Mouse (Mus musculus): ENCODE results near the gene Tldc2. TPM values are rescaled to one million over a fixed set of nuclear protein-coding genes. Genes with fewer than 3 reads are reported as not detected.

Tldc2 gene
- total and polyA plus RNA-seq, 3 experiments: not detected

GRCm38 (mm10) chr2:157129096-157129495 is 42.2 kb downstream of the Tldc2 start:
- TF ChIP-seq NRF1 (IDR thresholded peaks at IDR 0.05; ENCODE audit: low read depth, low read length) (no peak), SMC3 (IDR thresholded peaks at IDR 0.05; ENCODE audit: low read depth, low read length) (no peak), POLR2A (IDR thresholded peaks at IDR 0.05; ENCODE audit: low read depth, low read length) (no peak; the same call in 1 of the 2 replicates), MXI1 (IDR thresholded peaks at IDR 0.05; ENCODE audit: low read depth, low read length) (0 out of 2 replicates have a peak, but pooled peaks have one; percentile 45), E2F4 (IDR thresholded peaks at IDR 0.05; ENCODE audit: insufficient replicate concordance, low read depth, low read length) (no peak), ZC3H11A (IDR thresholded peaks at IDR 0.05; ENCODE audit: low read depth, low read length) (no peak), SIN3A (IDR thresholded peaks at IDR 0.05; ENCODE audit: low read length) (0 out of 2 replicates have a peak, but pooled peaks have one; percentile 9), TBP (conservative IDR thresholded peaks at IDR 0.05; ENCODE audit: low read depth, low read length) (no peak), JUN (IDR thresholded peaks at IDR 0.05; ENCODE audit: insufficient read depth, low read depth, low read length) (no peak), CTCF (conservative IDR thresholded peaks at IDR 0.05 in 1 of 2, IDR thresholded peaks at IDR 0.05 in 1 of 2; ENCODE audit: low read depth in 2 of 2, low read length in 2 of 2) (no peak), ZKSCAN1 (IDR thresholded peaks at IDR 0.05; ENCODE audit: borderline replicate concordance, low read depth, low read length) (no peak), TCF12 (IDR thresholded peaks at IDR 0.05; ENCODE audit: low read depth, low read length) (no peak), IRF4 (IDR thresholded peaks at IDR 0.05; ENCODE audit: low read depth, low read length) (no peak), MAFK (IDR thresholded peaks at IDR 0.05; ENCODE audit: insufficient replicate concordance, low read length) (no peak), RAD21 (IDR thresholded peaks at IDR 0.05; ENCODE audit: low read depth, low read length) (no peak), USF1 (IDR thresholded peaks at IDR 0.05; ENCODE audit: low read depth, low read length) (no peak), POLR2AphosphoS2 (IDR thresholded peaks at IDR 0.05; ENCODE audit: low read depth, low read length) (no peak), UBTF (IDR thresholded peaks at IDR 0.05; ENCODE audit: low read depth, low read length) (no peak), CHD2 (IDR thresholded peaks at IDR 0.05; ENCODE audit: low read length) (no peak), KAT2A (IDR thresholded peaks at IDR 0.05; ENCODE audit: insufficient replicate concordance, low read length) (no peak), USF2 (conservative IDR thresholded peaks at IDR 0.05; ENCODE audit: low read depth, low read length) (no peak), EP300 (IDR thresholded peaks at IDR 0.05; ENCODE audit: low read length) (no peak), CHD1 (IDR thresholded peaks at IDR 0.05; ENCODE audit: low read depth, low read length) (no peak; the same call in 1 of the 2 replicates), NELFE (IDR thresholded peaks at IDR 0.05; ENCODE audit: low read depth, low read length) (no peak), HCFC1 (IDR thresholded peaks at IDR 0.05; ENCODE audit: low read depth, low read length) (no peak), GABPA (IDR thresholded peaks at IDR 0.05; ENCODE audit: insufficient replicate concordance, low read depth, low read length) (no peak), RCOR1 (conservative IDR thresholded peaks at IDR 0.05; ENCODE audit: low read depth, low read length) (no peak), MEF2A (IDR thresholded peaks at IDR 0.05; ENCODE audit: borderline replicate concordance, low read depth, low read length) (no peak), ZNF384 (IDR thresholded peaks at IDR 0.05; ENCODE audit: low read depth, low read length) (no peak), ZMIZ1 (IDR thresholded peaks at IDR 0.05; ENCODE audit: low read depth, low read length) (no peak), ETS1 (conservative IDR thresholded peaks at IDR 0.05; ENCODE audit: low read depth, low read length) (no peak), MAZ (IDR thresholded peaks at IDR 0.05; ENCODE audit: low read depth, low read length) (no peak), MYC (IDR thresholded peaks at IDR 0.05; ENCODE audit: low read depth, low read length) (0 out of 2 replicates have a peak, but pooled peaks have one; percentile 31), ELF1 (IDR thresholded peaks at IDR 0.05; ENCODE audit: low read depth, low read length) (peak; percentile 37; the same call in 1 of the 2 replicates), JUND (conservative IDR thresholded peaks at IDR 0.05; ENCODE audit: low read depth, low read length) (no peak), PAX5 (IDR thresholded peaks at IDR 0.05; ENCODE audit: low read length) (no peak), BHLHE40 (IDR thresholded peaks at IDR 0.05; ENCODE audit: low read depth, low read length) (no peak; the same call in 1 of the 2 replicates), MAX (IDR thresholded peaks at IDR 0.05; ENCODE audit: low read length) (peak; percentile 34; the same call in 1 of the 2 replicates)
- Histone ChIP-seq H3K4me3 (replicated peaks in 1 of 3; ENCODE audit: low read depth in 2 of 3, low read length in 2 of 3, poor library complexity in 1 of 3) (peak overlapping the region; percentile 48 to 75 (median 53)), H3K4me1 (ENCODE audit: control insufficient read depth in 1 of 2, insufficient read depth in 2 of 2) (peaks cover 3 to 40% of the 10 kb centered on the region in 2 experiments; a peak in 3 of 4 replicates), H3K9me3 (replicated peaks; ENCODE audit: low read length) (no peaks in the 10 kb centered on the region), H3K79me2 (replicated peaks; ENCODE audit: control insufficient read depth, extremely low read depth, insufficient read depth, poor library complexity, severe bottlenecking) (peaks cover 26% of the 10 kb centered on the region), H3K9ac (ENCODE audit: insufficient read depth, low read depth) (peak overlapping the region; percentile 48), H3K36me3 (replicated peaks in 1 of 2; ENCODE audit: control insufficient read depth in 1 of 2, insufficient read depth in 1 of 2, low read length in 1 of 2) (peaks cover 22 to 33% of the 10 kb centered on the region in 2 experiments), H3K4me2 (ENCODE audit: insufficient read depth, low read depth, poor library complexity, severe bottlenecking) (peak overlapping the region; percentile 92), H3K27me3 (replicated peaks) (no peaks in the 10 kb centered on the region), H3K27ac (ENCODE audit: insufficient read depth, low read depth) (peak overlapping the region; percentile 50; the same call in 1 of the 2 replicates)
- dilution Hi-C loops (cut with MboI; ENCODE audit: extremely low pct_ligation_motif_present, extremely low pct_unique_long_range_greater_than_20kb, low sequenced_read_pairs) (no loop called here), in situ Hi-C loops (cut with MboI; ENCODE audit: low pct_ligation_motif_present, low pct_unique_long_range_greater_than_20kb, low sequenced_read_pairs) (loop anchor here (10.0 to 25.0 kb wide), 2 partner anchors 156 to 433 kb away; partner anchors contain the start of genes Blcap and Nnat)
- no peak for DNase-seq (ENCODE audit: extremely low read depth)

All from CH12.LX (cell line).